Mouse (Mus musculus): ENCODE measurements around the gene Ank3.

Ank3 gene

DNA sequence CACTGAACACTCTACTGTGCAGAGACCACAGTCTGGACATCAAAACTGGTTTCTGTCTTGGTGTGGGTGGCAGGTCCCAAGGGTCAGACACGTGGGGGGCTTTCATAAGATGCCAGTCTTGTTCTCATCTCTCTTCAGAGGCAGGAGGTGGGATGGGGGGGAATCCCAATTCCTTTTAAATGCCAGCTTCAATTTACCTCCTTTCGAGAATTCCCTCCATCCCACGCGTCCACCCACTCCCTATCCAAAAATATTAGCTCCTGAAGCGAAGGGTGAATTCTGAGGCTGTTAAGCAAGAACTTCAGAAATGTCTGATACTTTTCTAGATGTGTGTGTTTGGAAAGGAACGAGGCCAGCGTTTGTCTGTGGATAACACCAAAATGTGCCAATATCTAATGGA is 177.7 kb downstream of the Ank3 start:
- no peak for DNase-seq

DNA sequence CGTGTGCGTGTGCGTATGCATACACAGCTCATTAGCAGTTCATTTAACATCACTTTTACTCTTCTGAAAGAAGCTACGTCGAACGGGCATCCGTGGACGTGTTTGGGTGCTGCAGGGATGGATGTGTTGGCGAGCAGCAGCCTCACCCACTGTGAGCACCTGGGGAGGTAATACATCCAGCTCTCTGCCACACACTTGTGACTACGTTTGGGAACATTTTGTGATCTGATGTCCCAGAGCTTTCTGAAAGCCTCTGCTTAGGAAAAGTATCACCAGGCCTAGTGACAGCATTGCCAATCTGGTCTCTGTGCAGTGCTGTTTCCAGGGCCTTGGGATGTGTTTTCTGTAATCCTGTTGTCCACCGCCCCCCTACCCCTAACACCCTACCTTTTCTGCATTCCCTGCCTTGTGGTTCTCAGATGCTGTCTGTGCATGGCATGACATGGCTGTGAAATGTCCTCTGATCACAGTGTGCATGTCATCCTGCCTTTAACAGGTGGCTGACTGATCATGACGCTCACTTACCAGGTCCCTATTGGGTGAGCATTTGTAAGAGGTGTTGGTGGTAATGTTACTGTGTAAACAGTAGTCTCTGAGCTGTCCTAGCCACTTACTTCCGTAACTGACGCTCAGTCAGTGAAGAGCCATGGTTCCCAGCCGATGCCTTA is 178.6 kb downstream of the Ank3 start:
- DNase-seq: no peak

DNA sequence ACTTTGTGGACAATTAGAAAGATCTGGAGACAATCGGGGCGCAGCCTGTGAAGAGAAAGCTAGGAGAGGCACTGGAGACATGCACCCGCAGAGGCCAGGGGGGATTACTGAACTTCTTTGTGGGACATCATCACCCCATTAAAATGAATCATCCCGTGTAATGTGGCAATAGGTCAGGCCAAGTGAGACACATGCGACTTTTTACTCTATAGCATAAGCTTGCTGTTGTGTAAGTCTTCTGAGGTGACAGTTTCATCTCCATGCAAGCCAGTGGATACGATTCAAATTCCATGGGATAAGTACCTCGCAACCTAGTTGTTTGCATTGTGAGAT is 179.1 kb downstream of the Ank3 start:
- no peak for DNase-seq

GRCm38 (mm10) chr10:69579585-69579984 is 181.0 kb downstream of the Ank3 start:
- DNase-seq: peak; percentile 91

- DNase-seq: no peak
Observed at GRCm38 (mm10) chr10:69581525-69581924, 183.0 kb downstream of the Ank3 start.

- DNase-seq: peak; percentile 67
Observed at GRCm38 (mm10) chr10:69583874-69584481, 185.4 kb downstream of the Ank3 start.

GRCm38 (mm10) chr10:69584566-69584965 is 186.0 kb downstream of the Ank3 start:
- DNase-seq: no peak

GRCm38 (mm10) chr10:69585271-69585670 is 186.7 kb downstream of the Ank3 start:
- no peak for DNase-seq

DNA sequence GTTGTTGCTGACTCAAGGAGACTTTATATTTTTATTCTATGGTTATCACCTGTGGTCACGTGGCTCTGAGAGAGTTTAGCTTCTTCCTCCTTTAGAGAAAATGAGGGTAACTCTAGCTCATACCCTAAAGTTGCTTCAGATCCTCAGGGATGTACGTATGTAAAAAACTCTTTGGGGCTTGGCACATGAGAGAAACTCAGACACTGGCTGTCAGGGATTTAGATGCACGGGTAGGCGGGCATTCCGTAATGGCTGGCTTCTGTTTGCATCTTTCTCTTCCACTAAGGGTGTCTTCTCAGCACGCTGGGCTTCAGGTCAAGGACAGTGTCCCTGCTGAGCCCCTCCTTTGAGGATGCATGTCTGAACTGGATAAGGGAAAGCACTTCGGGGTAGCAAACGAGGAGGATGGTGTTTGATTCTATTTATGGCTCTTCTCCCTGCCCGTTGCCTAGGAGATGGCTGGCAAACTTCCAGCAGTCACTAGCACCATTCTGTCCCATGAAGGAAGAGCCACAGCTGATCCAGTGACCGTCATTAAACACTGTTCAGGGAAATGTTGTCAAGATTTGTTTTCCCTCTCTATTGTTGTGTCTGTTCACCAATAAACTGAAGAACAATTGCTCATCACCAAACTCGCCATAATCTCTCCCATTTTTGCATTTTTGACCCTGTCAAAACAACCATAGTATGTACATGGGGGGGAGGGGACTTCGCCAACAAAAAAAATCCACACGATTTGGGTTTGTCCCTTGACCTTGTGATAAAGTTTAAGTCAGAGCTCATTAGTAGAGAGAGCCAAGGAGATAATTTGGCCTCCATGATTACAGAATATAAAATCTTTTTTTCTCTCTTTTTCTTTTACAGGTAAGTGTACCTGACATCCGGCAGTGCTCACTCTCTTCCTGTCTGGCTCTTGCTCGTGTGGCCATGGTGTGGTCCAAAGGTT is 195.9 kb downstream of the Ank3 start:
- DNase-seq: peak; percentile 95

GRCm38 (mm10) chr10:69595487-69595886 is 196.9 kb downstream of the Ank3 start:
- DNase-seq: no peak

DNA sequence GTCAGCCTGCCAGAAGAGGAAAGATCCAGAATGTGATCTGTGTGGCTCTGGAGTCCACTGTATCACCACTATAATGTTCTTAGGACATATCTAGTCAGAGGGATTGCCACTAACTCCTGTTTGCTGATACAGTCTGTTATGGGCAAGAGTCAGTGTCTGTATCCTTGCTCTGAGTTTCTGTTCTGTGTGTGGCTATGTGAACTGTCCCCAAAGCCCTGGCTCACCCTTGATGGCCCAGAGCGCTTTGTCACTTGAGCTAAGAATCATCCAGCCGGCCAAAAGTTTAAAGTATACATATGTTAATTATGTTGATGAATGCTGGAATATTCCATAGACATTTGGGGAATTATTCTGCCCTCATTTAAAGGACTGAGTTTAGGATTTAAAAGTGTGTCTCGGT is 202.9 kb downstream of the Ank3 start:
- DNase-seq: no peak

DNA sequence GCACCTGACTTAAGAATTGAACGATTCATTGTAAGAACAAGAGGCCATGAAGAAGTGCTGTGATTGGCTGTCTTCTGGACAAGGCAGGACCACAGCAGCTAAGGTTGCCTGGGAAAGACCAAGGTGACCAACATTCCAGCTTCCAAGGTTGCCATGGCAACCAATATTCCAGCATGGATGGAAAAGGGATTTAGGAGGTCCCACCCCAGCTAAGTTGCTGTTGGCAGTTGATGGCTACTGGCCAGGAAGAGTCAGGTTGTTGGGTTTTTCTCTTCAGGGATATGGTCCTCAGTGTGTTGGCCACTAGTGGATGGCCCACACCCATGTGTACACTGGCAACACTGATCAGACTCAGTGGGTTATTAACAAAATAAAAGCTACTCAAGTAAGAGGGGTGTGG is 204.1 kb downstream of the Ank3 start:
- no peak for DNase-seq

- no peak for DNase-seq
Observed at GRCm38 (mm10) chr10:69604609-69605008, 206.0 kb downstream of the Ank3 start.

DNA sequence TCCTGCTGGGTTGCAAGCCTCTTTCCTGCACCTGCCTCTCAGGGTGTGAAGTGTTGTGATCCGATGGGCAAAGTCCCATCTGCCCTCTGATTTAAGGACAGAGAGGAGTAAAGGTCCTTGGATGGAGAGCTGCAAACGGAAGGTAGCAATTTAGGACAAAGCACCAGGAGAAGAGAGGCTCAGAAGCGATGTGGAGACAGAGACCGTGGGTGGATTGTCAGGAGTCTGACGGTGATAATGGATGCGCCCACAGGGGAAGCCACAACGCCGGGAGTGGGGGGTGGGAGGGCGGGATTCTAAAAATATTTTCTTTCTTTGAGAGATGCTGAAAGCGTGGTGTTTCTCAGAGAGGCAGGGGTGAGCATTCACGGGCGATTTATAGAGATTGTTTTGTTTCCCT is 206.6 kb downstream of the Ank3 start:
- DNase-seq: no peak

DNA sequence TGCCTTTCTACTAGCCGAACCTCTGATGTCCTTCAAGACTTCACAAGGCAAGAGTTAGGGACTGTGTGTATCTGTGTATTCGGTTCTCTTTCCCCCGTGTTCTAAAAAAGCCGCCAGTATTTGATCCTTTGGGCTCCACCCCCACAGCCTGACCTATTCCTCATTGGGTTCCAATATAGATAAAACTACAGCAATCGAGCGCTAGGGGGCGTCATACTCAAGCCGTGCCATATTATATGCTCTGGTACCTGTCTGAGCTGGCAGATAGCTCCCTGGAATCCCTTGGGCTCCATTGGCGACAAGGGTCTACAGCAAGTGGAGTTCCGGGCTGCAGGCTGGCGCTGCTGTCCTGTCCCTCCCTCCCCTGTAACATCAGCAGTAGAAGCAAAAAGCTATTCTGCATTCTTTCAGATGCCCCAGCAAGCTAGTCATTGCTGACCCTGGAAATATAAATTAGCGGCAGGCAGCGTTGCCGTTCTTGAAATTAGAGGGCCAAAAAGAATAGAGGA is 209.1 kb downstream of the Ank3 start:
- DNase-seq: no peak

DNA sequence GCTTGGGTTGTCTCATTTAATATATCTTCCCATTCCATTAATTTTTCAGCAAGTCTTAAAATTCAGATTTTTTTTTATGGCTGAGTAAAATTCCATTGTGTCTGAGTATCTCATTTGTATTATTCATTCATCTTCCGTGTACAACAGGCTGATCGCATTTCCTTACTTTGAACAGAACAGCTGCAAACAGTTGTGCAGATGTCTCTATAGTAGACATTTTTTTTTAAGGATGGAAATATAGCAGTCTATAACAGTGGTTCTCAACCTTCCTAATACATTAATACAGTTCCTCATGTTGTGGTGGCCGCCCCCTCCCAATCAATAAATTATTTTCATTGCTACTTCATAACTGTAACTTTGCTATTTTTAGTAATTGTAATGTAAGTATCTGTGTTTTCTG is 212.7 kb downstream of the Ank3 start:
- DNase-seq: no peak

DNA sequence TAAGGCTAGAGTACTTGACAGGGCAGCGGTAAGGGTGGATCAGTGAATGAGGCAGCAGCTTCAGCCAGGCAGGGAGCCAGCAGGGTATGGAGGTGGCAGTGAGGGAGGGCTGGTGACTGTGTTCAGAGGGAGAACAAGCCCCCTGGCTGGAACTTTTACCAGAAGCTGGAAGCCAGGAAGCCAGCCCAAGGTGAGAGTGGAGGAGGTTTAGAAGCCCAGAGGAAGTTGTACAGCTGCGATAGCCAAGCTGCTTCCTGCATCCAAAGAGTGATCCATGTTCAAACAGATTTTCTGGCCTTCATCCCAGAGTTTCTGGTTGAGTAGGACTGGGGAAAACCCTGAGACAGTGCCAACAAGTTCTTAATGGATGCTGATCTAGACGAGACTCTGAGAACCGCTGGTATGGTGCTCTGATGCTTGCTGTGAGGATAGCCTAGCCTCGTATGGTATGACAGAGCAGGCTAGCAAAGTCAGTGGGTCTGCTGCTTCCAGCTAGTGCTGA is 213.3 kb downstream of the Ank3 start:
- no peak for DNase-seq

GRCm38 (mm10) chr10:69616953-69617352 is 218.4 kb downstream of the Ank3 start:
- DNase-seq: no peak

DNA sequence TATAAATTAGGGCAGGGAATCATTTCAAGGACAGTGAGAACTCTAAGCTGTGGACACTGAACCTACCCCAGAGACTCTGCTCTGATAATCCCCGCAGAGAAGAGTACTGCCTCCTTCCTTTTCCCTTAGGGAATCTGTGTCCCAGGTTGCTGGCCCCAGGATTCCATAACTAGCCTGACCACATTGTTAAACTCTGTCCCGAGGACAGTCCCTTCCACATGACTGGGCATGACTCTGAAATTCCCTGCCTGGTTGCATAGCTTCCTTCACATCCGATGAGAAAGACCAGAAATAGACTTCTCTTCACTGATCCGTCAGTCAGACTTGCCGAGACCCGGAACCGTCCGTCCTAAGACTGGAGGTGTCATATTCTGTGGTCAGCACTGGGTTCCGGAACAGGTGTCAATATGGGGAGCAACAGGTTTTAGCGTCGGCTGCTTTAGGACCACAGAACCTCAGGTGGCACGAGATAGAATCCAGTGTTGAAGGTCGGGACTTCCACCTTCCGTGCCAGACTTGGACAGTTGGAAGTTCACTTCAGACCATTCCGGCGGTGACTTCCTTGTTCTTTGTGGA is 219.1 kb downstream of the Ank3 start:
- peak; percentile 55 for DNase-seq

- no peak for DNase-seq
Observed at GRCm38 (mm10) chr10:69620692-69621382, 222.3 kb downstream of the Ank3 start.

GRCm38 (mm10) chr10:69627767-69628166 is 229.2 kb downstream of the Ank3 start:
- peak; percentile 51 for DNase-seq

DNA sequence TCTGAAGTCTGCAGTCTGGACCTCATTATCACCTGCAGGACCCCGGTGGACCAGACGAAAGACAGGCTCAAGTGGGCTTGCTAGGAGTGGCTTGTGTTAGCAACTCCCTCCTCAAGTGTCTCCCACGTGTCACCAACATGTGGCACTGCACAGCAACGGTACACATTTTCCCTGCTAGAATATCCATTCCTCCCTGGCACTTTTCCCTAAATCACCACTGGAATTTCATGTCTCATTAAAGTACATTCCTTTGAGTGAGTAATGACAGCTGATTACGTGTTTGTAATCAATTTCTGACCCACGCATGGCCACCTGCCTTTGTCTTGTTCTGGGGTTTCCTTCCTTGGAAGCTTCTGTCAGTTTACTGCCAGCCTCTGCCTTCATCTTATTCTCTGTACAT is 230.2 kb downstream of the Ank3 start:
- DNase-seq: no peak

All from retina, postnatal 1 day (tissue).